Mouse (Mus musculus): ENCODE measurements around the gene B230307C23Rik. TPM values are rescaled to one million over a fixed set of nuclear protein-coding genes. Genes with fewer than 3 reads are reported as not detected.
"Not testable (repeated sequence)": the region's sequence is repeated elsewhere in the genome, so short reads cannot be mapped to it uniquely, and the experiment has no call there.

The B230307C23Rik gene
- polyA plus RNA-seq, 1 experiment from 2014 or later: 21.6 TPM

DNA sequence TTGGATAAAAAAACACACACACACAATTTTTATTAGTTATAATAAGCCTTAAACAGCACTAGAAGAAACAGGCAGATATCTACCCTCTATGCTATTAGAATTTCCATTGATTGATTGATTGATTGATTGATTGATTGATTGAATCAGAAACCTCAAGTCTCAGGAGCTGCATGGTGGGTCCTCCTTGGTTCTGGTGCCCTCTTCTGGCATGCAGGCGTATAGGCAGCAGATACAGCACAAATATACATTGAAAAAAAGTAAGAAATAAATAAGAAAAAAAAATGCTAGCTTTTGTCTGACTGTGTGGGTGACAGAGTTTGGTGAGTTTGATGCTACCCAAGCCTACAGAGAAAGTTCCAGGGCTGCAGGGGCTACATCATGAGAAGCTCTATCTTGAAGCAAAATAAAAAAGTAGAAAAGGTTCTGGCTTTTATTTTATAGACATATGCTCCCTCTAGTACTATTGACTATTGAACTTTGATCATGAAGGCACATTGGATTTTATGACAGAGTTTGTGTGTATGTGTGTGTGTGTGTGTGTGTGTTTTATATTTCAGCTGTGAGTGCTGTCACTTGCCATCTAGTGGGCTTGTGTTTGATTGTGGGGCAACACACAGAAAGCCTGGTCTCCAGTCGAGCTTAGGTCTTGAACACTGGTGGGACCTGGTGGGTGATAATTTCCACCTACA lies 25.7 kb downstream of the B230307C23Rik start:
- H3K9me3 ChIP-seq: peaks cover 19% of the 10 kb centered on the region
- no peak overlapping the region for H3K27ac ChIP-seq (replicated peaks)
- peaks cover 45% of the 10 kb centered on the region for H3K36me3 ChIP-seq
- no peak overlapping the region for H3K4me2 ChIP-seq
- no peak overlapping the region for H3K4me3 ChIP-seq
- ATAC-seq (ENCODE audit: low read depth): no peak
- H3K4me1 ChIP-seq (replicated peaks): no peaks in the 10 kb centered on the region
- H3K9ac ChIP-seq: no peak overlapping the region
- WGBS: 84% methylated on average over 2 of the region's 2 CpGs
- no peaks in the 10 kb centered on the region for H3K27me3 ChIP-seq

DNA sequence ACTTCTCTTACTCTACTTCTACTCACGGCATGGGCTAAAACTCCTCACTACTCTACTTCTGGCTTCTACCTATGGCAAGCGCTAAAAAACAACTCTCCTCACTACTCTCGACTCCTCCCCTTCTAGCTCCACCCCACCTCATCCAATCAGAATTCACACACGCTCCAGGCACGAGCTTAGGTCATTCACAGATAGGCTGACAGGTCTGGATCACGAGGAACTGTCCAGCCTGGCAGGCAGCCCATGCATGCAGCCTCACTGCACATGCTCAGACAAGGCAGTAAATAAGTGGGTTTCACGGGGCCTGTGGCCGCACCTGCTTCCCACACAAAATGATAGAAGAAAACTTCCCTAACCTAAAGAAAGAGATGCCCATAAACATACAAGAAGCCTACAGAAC lies 29.1 kb downstream of the B230307C23Rik start:
- not testable (repeated sequence) for H3K4me2 ChIP-seq; H3K27me3 ChIP-seq; H3K9ac ChIP-seq; H3K4me1 ChIP-seq (replicated peaks); H3K27ac ChIP-seq (replicated peaks); H3K4me3 ChIP-seq; ATAC-seq (ENCODE audit: low read depth)
- Histone ChIP-seq H3K9me3 (peaks cover 23% of the 10 kb centered on the region), H3K36me3 (peaks cover 34% of the 10 kb centered on the region)
- WGBS: 88% methylated on average over 8 of the region's 8 CpGs

DNA sequence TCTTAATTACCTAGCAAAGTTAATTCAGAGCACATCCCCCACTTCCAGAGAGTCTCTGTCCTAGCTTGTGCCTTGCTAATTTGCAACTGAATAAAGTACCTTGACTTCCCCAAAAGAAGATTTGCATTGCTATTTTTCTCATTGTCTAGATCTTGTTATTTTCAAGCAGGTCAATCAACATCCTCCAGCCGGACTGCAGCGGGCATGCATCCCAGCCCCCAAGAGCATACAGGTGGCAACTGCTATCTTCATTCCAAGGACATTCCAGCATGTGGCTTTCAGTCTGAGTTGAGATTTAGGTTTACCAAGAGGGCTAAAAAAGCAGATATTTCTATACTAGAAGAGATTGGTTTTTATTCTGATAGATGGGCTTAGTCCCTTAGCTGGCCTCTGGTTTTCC lies 37.9 kb downstream of the B230307C23Rik start:
- not testable (repeated sequence) for H3K4me3 ChIP-seq; H3K4me2 ChIP-seq; H3K27ac ChIP-seq (replicated peaks); H3K9ac ChIP-seq; ATAC-seq (ENCODE audit: low read depth); H3K4me1 ChIP-seq (replicated peaks); H3K27me3 ChIP-seq
- H3K9me3 ChIP-seq: peaks cover 29% of the 10 kb centered on the region
- 94% methylated on average over 2 of the region's 2 CpGs for WGBS
- H3K36me3 ChIP-seq: peaks cover 24% of the 10 kb centered on the region

DNA sequence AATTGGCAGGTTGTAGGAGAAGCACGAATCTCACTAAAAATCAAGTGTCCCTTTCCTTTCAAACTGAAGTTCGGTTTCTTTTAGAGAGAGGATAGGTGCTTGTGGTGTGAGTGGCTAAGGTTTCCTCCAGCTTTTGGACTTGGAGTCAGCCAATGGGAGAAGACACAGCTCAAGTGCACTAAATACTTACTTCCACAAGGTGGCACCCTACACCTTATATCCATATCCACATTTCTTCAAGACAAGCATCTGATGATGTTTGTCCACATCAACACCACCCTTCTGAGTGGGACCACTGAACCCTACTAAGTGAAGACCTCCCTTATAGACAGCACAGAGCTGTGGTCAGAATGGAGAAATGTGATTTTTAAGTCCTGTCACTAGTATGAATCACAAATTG lies 44.6 kb downstream of the B230307C23Rik start:
- WGBS: 76% methylated on average over 2 of the region's 2 CpGs
- H3K27ac ChIP-seq (replicated peaks): no peak overlapping the region

DNA sequence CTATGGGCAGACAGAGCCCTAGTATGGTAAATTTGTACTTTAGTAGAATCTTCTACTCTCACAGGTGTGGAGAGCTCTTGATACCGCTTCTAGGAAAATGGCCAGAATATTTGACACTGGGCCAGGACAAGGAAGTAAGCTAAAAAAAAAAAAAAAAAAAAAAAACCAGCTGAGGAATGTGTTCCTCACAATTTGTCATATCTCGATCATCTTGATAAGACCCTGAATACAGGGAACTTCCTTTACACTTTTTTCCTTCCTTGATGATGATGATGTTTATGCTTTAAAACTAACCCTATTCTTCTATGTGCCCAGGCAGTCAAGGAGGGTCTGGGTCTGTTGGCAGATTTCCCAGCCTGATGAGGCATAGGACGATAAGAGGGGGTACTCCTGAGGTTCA lies 82.3 kb downstream of the B230307C23Rik start:
- Histone ChIP-seq H3K4me1 (replicated peaks) (peaks cover 18% of the 10 kb centered on the region), H3K9me3 (peaks cover 16% of the 10 kb centered on the region; the same call in 1 of the 2 replicates)
- H3K9ac ChIP-seq; H3K4me2 ChIP-seq; H3K27ac ChIP-seq (replicated peaks); H3K4me3 ChIP-seq; H3K27me3 ChIP-seq; H3K36me3 ChIP-seq; ATAC-seq (ENCODE audit: low read depth): not testable (repeated sequence)
- 92% methylated on average over 3 of the region's 3 CpGs for WGBS

More for the DNA sequence above, 44.6 kb downstream of the B230307C23Rik start:
- H3K4me3 ChIP-seq: no peak overlapping the region
- ATAC-seq (ENCODE audit: low read depth): no peak
- H3K9me3 ChIP-seq: peaks cover 11% of the 10 kb centered on the region
- no peaks in the 10 kb centered on the region for H3K4me1 ChIP-seq (replicated peaks)
- H3K4me2 ChIP-seq: no peak overlapping the region
- no peaks in the 10 kb centered on the region for H3K27me3 ChIP-seq
- H3K36me3 ChIP-seq: peaks cover 16% of the 10 kb centered on the region; the same call in 1 of the 2 replicates
- no peak overlapping the region for H3K9ac ChIP-seq

DNA sequence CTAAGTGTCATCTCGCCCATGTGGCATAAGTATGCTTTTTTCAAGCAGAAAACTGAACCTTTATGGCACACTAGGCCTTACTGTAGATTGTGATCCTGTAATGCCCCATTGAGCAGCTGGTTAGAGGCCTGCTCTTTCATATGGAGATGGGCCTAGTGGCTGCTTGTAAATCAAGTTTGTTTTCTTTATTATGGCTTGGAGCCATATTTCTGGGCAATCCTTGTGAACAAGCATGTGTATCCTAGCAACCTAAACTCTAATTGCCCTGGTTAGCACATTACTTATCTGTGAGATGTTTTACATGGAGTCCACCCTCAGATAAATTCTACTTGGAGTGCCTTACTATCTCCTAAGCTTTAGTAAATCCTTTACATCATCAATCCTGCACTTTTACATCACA lies 84.0 kb downstream of the B230307C23Rik start:
- not testable (repeated sequence) for H3K9me3 ChIP-seq; ATAC-seq (ENCODE audit: low read depth); H3K36me3 ChIP-seq; H3K27me3 ChIP-seq
- Histone ChIP-seq H3K4me1 (replicated peaks) (peaks cover 18% of the 10 kb centered on the region), H3K4me3 (peak overlapping the region; percentile 63), H3K27ac (replicated peaks) (peak overlapping the region; percentile 62), H3K4me2 (peak overlapping the region; percentile 67), H3K9ac (peak overlapping the region; percentile 72)
- WGBS: 42% methylated on average over 1 of the region's 1 CpGs

Other genes starting within 250 kb of the B230307C23Rik start
- 0.37 and 0.46 TPM in 2 replicates for gene Ripk4, start 233.5 kb upstream of the B230307C23Rik start, polyA plus RNA-seq (2015; fragmentation: Nextera tagmentation; extraction: Ambion mirVana)
- 11.1 and 11.3 TPM in 2 replicates for gene Prdm15, start 145.5 kb upstream of the B230307C23Rik start, polyA plus RNA-seq (2015; fragmentation: Nextera tagmentation; extraction: Ambion mirVana)
- gene C2cd2, start 34.7 kb upstream of the B230307C23Rik start, polyA plus RNA-seq (2015; fragmentation: Nextera tagmentation; extraction: Ambion mirVana): 14.3 and 14.7 TPM in 2 replicates
- gene Zbtb21, start 34.7 kb upstream of the B230307C23Rik start, polyA plus RNA-seq (2015; fragmentation: Nextera tagmentation; extraction: Ambion mirVana): 10.8 and 13.5 TPM in 2 replicates
- gene A630089N07Rik, start 85.1 kb downstream of the B230307C23Rik start, polyA plus RNA-seq (2015; fragmentation: Nextera tagmentation; extraction: Ambion mirVana): 11.6 and 15.8 TPM in 2 replicates

All from neural tube, embryonic 13.5 days (tissue).